Mouse (Mus musculus): ENCODE data around the gene Acvrl1. TPM values are rescaled to one million over a fixed set of nuclear protein-coding genes. Genes with fewer than 3 reads are reported as not detected.
A peak's percentile ranks its signal among the peaks of the same experiment; 100 is the strongest.

Gene Acvrl1
- total RNA-seq (2021) = 1 to 10 TPM; 8.4 to 9.7 TPM

- no peak for DNase-seq
- intact Hi-C loops (cut with DNase I) = no loop called here
Observed at GRCm38 (mm10) chr15:101128181-101129089, at the start of gene Acvrl1. TSS of gene Acvrl1 (plus strand) at chr15:101128522.

DNA sequence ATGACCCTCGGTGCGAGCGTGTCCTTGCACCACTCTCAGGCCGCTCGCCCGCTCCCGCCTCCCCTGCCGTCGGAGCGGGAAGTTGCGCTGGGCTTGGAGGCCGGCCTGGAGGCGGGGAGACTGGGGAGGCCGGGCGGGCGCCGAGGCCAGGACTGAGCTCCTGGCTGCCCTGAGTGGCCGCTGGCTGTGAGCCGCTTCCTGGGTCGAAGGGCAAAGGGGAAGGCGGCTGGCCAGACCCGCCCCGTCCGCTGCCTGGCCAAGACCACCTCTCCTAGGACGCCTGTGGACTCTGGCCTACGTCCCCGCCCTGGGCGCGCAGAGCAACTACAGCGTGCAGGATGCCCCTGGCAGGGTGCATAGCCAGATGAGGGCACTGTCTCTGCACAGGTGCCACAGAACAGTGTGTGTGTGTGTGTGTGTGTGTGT is 49.6 kb upstream of the Acvrl1 start:
- intact Hi-C loops (cut with DNase I) = no loop called here
- peak; percentile 53 for DNase-seq

DNA sequence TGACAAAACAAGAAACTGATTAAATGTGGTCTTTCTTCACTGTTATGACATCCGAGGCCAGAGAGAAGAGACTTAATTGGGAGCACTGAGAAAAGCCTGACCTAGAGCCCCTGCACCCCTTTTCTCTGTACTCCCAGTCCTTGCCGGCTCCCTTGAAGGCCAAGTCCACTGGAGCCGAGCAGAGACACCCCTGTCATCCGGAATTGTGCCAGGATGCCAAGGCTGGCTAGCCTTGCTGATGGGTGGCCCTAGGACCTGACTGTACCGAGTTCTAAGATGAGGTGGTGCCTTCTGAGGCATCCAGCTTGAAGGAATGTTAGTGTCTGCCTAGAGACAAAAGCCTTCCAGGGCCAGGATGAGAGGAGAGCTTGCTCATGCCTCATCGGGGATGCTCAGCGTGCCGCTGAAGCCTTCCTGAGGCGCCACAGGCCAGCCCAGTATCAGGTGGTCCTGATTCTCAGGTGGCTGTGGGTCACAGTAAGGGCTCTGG is 48.2 kb upstream of the Acvrl1 start:
- DNase-seq = no peak
- intact Hi-C loops (cut with DNase I) = no loop called here

GRCm38 (mm10) chr15:101081035-101081548 is 47.2 kb upstream of the Acvrl1 start:
- DNase-seq = no peak
- intact Hi-C loops (cut with DNase I) = no loop called here

GRCm38 (mm10) chr15:101082236-101082635 is 46.1 kb upstream of the Acvrl1 start:
- intact Hi-C loops (cut with DNase I) = no loop called here
- no peak for DNase-seq

- intact Hi-C loops (cut with DNase I) = no loop called here
- DNase-seq = no peak
Observed at GRCm38 (mm10) chr15:101084499-101084898, 43.8 kb upstream of the Acvrl1 start.

DNA sequence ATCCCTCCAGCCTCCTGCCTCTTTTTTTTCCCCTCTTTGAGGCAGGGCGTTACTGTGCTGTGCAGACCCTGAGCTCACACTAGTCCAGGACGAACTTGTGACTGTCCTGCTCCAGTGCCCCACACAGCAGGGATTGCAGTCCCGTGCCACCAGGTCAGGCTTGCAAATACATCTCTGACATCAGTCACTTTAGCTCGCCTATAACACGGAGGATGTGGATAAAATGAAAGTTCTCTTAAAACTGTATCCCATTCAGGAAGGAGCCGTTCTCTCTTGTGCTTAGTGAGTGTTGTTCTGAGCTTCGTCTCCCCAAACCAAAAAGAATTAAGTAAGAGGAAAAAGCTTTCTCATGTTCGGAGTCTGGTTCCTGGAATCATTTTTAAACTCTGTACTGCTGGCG is 41.9 kb upstream of the Acvrl1 start:
- intact Hi-C loops (cut with DNase I) = no loop called here
- DNase-seq = no peak

- DNase-seq = peak; percentile 60
- intact Hi-C loops (cut with DNase I) = no loop called here
Observed at GRCm38 (mm10) chr15:101086956-101087355, 41.4 kb upstream of the Acvrl1 start.

DNA sequence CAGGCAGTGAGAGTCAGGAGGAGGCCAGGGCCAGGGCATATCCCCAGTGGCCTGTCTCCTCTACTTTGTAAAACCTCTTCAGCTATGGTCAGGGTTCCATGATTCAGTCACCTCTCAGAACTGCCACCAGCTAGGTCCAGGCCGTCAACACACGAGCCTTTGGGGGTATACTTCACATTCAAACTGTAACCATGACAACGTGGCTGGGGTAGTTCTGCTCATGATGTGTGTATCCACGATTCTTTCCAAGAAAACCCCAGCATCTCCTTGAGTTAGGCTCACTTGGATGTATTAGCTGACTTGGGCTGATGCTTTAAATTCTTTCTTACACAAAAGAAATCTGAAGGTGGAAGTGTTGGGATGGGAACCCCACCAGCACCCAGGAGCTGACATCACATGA is 40.0 kb upstream of the Acvrl1 start:
- DNase-seq = no peak
- intact Hi-C loops (cut with DNase I) = no loop called here

- intact Hi-C loops (cut with DNase I) = no loop called here
- DNase-seq = no peak
Observed at GRCm38 (mm10) chr15:101091551-101091950, 36.8 kb upstream of the Acvrl1 start.

DNA sequence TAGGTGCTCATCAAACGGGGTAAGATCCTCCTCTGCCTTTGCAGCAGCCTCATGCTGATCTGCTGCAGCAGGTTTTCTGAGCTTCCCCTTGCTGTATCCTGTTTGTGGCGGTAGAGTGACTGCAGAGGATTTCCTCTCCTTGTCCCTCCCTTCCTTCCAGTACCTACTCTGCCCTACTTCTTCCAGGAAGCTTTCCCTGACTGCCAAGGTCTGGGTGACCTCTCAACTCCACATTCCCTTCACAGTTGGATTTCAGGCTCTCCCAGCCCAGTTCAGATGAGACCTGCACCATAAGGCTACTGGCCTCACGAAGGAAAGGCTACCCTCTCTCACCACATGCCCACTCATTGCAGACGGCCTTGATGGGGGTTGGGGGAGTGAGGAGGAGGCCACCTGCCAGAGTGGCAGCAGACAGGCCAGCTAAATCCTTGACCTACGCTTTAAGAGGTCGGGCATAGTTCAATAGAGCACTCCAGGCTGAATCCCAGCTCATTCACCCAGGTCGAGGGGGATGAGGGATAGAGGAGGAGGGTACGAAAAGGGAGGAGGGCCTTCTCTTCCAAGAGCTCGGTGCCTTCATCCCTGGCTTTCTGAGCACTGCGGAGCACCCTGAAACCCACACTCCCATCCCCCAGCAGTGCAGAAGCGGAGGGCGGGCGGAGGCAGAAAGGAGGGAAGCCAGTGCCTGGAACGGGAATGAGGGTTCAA is 36.0 kb upstream of the Acvrl1 start:
- intact Hi-C loops (cut with DNase I) = no loop called here
- no peak for DNase-seq

- intact Hi-C loops (cut with DNase I) = no loop called here
- no peak for DNase-seq
Observed at GRCm38 (mm10) chr15:101092829-101093648, 35.3 kb upstream of the Acvrl1 start.

DNA sequence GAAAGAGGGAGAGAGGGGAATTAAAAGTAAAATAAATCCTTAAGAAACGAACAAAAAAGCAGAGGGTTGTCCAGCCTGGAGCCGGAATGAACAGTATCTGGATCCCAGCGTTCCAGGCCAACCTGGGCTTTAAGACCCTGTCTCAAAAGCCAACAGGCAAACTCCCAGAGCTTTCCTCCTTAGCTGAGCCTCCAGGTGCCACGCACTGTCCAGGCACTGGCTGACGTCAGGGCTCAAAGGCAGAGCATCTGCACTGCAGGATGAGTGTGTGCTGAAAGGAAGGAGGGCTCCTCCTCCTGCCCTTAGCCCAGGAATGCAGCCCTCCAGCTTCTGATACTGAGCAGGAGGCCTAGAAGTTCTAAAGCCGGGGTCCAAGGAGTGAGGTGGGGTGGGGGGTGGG is 34.3 kb upstream of the Acvrl1 start:
- DNase-seq = no peak
- intact Hi-C loops (cut with DNase I) = no loop called here

DNA sequence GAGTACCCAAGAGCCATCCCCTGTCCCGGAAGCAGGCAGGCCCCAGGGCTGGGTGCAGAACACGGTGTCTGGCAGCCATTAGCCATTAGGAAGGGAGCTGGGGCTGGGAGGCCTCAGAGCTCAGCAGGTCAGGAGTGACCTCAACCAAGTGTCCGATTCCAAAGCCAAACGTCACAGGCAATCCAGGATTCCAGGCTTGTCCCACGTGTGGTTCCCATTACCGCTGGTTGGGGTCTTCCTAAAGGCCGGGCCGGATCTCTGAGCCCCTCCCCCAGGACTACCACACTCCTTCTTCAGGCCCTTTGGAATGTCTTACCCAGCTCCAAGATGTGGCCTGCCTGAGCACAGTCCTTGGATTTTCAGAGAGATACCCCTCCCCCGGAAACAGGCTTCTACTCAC is 33.3 kb upstream of the Acvrl1 start:
- DNase-seq = no peak
- intact Hi-C loops (cut with DNase I) = no loop called here

- no peak for DNase-seq
- intact Hi-C loops (cut with DNase I) = no loop called here
Observed at GRCm38 (mm10) chr15:101095392-101095791, 32.9 kb upstream of the Acvrl1 start.

- DNase-seq = peak; percentile 91
Observed at GRCm38 (mm10) chr15:101097985-101098651, 30.2 kb upstream of the Acvrl1 start.

GRCm38 (mm10) chr15:101100996-101101395 is 27.3 kb upstream of the Acvrl1 start:
- no peak for DNase-seq
- intact Hi-C loops (cut with DNase I) = no loop called here

More at GRCm38 (mm10) chr15:101097985-101098651, 30.2 kb upstream of the Acvrl1 start:
- intact Hi-C loops (cut with DNase I) = no loop called here

DNA sequence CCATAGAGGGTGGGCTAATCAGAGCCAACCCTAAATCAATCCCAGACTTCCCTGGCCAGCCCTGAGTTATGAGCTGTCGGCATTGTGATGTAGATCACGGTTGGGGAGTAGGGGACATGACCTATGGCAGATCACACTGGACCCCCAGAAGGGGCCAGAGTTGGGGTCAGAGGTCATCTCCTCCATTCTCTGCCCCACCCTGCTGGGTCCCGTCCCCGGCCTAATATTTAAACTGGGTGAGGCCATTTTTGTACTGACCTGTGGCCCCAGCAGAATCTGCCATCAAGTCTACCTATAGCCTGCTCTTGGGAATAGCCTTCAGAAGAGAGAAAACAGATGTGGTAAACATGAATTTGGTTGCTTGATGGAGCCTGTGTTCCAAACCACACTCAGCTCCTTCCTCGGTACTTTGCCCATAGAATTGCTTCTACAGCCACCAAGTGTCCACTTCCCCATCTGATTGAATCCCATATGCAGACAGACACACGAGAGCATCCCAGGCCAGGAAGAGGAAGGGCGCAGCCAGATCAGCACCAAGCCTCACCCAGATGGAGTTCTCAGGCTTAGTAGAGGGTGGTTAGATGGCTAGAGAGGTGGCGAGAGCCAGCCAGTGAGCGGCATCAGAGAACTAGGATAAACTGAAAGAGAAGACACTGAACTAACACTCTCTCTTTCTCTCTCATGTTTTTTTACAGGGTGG is 24.6 kb upstream of the Acvrl1 start:
- intact Hi-C loops (cut with DNase I) = no loop called here
- no peak for DNase-seq

GRCm38 (mm10) chr15:101105496-101105994 is 22.8 kb upstream of the Acvrl1 start:
- peak; percentile 83 for DNase-seq
- intact Hi-C loops (cut with DNase I) = no loop called here
